Mouse (Mus musculus): Measurements from ENCODE around the gene St7. TPM values are rescaled to one million over a fixed set of nuclear protein-coding genes. Genes with fewer than 3 reads are reported as not detected.

St7 gene
- polyA plus RNA-seq, 1 experiment from 2014 or later = 23.8 TPM

GRCm38 (mm10) chr6:17811063-17811462, 118.3 kb downstream of the St7 start:
- Histone ChIP-seq H3K4me3 (no peak overlapping the region), H3K27me3 (ENCODE audit: low read depth, poor library complexity, severe bottlenecking) (no peaks in the 10 kb centered on the region), H3K36me3 (no peaks in the 10 kb centered on the region), H3K27ac (replicated peaks) (no peak overlapping the region), H3K9me3 (replicated peaks) (no peaks in the 10 kb centered on the region), H3K4me1 (peaks cover 10% of the 10 kb centered on the region)
- no peak for DNase-seq (ENCODE audit: low spot score)
- 90% methylated on average over 2 of the region's 2 CpGs for WGBS

GRCm38 (mm10) chr6:17811531-17811930, 118.8 kb downstream of the St7 start:
- H3K27me3 ChIP-seq (ENCODE audit: low read depth, poor library complexity, severe bottlenecking) = no peaks in the 10 kb centered on the region
- no peak overlapping the region for H3K4me3 ChIP-seq
- H3K27ac ChIP-seq (replicated peaks) = no peak overlapping the region
- no peaks in the 10 kb centered on the region for H3K36me3 ChIP-seq
- DNase-seq (ENCODE audit: low spot score) = no peak
- peaks cover 6% of the 10 kb centered on the region for H3K4me1 ChIP-seq
- H3K9me3 ChIP-seq (replicated peaks) = no peaks in the 10 kb centered on the region

GRCm38 (mm10) chr6:17814074-17814649, 121.4 kb downstream of the St7 start:
- no peaks in the 10 kb centered on the region for H3K27me3 ChIP-seq (ENCODE audit: low read depth, poor library complexity, severe bottlenecking)
- 70% methylated on average over 2 of the region's 2 CpGs for WGBS
- H3K36me3 ChIP-seq = no peaks in the 10 kb centered on the region
- no peak for DNase-seq (ENCODE audit: low spot score)
- H3K9me3 ChIP-seq (replicated peaks) = no peaks in the 10 kb centered on the region
- peaks cover 6% of the 10 kb centered on the region for H3K4me1 ChIP-seq
- no peak overlapping the region for H3K27ac ChIP-seq (replicated peaks)
- H3K4me3 ChIP-seq = no peak overlapping the region

GRCm38 (mm10) chr6:17816865-17817435, 124.2 kb downstream of the St7 start:
- Histone ChIP-seq H3K27me3 (ENCODE audit: low read depth, poor library complexity, severe bottlenecking) (no peaks in the 10 kb centered on the region), H3K4me1 (peaks cover 6% of the 10 kb centered on the region), H3K27ac (replicated peaks) (no peak overlapping the region), H3K4me3 (no peak overlapping the region), H3K9me3 (replicated peaks) (no peaks in the 10 kb centered on the region), H3K36me3 (0 out of 2 replicates have a peak, but pooled peaks cover 8% of the 10 kb centered on the region)
- no peak for DNase-seq (ENCODE audit: low spot score)
- 44% methylated on average over 3 of the region's 3 CpGs for WGBS

- H3K27me3 ChIP-seq (ENCODE audit: low read depth, poor library complexity, severe bottlenecking) = no peaks in the 10 kb centered on the region
- no peak overlapping the region for H3K27ac ChIP-seq (replicated peaks)
- H3K36me3 ChIP-seq = peaks cover 19% of the 10 kb centered on the region
- WGBS = 89% methylated on average over 2 of the region's 2 CpGs
- no peaks in the 10 kb centered on the region for H3K9me3 ChIP-seq (replicated peaks)
- DNase-seq (ENCODE audit: low spot score) = no peak
- H3K4me1 ChIP-seq = no peaks in the 10 kb centered on the region
- no peak overlapping the region for H3K4me3 ChIP-seq
These were observed 130.9 kb downstream of the St7 start for GRCm38 (mm10) chr6:17823614-17824013.

GRCm38 (mm10) chr6:17824735-17825134, 132.0 kb downstream of the St7 start:
- Histone ChIP-seq H3K27me3 (ENCODE audit: low read depth, poor library complexity, severe bottlenecking) (no peaks in the 10 kb centered on the region), H3K27ac (replicated peaks) (no peak overlapping the region), H3K4me3 (no peak overlapping the region), H3K36me3 (peaks cover 28% of the 10 kb centered on the region), H3K9me3 (replicated peaks) (no peaks in the 10 kb centered on the region), H3K4me1 (no peaks in the 10 kb centered on the region)
- WGBS = 81% methylated on average over 1 of the region's 1 CpGs
- DNase-seq (ENCODE audit: low spot score) = no peak

- no peak for DNase-seq (ENCODE audit: low spot score)
- Histone ChIP-seq H3K27me3 (ENCODE audit: low read depth, poor library complexity, severe bottlenecking) (no peaks in the 10 kb centered on the region), H3K36me3 (peaks cover 28% of the 10 kb centered on the region), H3K27ac (replicated peaks) (no peak overlapping the region), H3K4me3 (no peak overlapping the region), H3K9me3 (replicated peaks) (peaks cover 5% of the 10 kb centered on the region; the same call in 1 of the 2 replicates), H3K4me1 (no peaks in the 10 kb centered on the region)
- WGBS = 82% methylated on average over 4 of the region's 4 CpGs
These were observed 135.6 kb downstream of the St7 start for GRCm38 (mm10) chr6:17828382-17828781.

- 94% methylated on average over 1 of the region's 1 CpGs for WGBS
- Histone ChIP-seq H3K27me3 (ENCODE audit: low read depth, poor library complexity, severe bottlenecking) (no peaks in the 10 kb centered on the region), H3K9me3 (replicated peaks) (peaks cover 5% of the 10 kb centered on the region; the same call in 1 of the 2 replicates), H3K27ac (replicated peaks) (no peak overlapping the region), H3K4me3 (no peak overlapping the region), H3K36me3 (peaks cover 28% of the 10 kb centered on the region), H3K4me1 (no peaks in the 10 kb centered on the region)
- DNase-seq (ENCODE audit: low spot score) = no peak
These were observed 137.2 kb downstream of the St7 start for GRCm38 (mm10) chr6:17829981-17830380.

GRCm38 (mm10) chr6:17834493-17834892, 141.8 kb downstream of the St7 start:
- H3K4me1 ChIP-seq = no peaks in the 10 kb centered on the region
- no peak overlapping the region for H3K27ac ChIP-seq (replicated peaks)
- DNase-seq (ENCODE audit: low spot score) = peak; percentile 44
- H3K4me3 ChIP-seq = no peak overlapping the region
- 41% methylated on average over 7 of the region's 7 CpGs for WGBS
- peaks cover 12% of the 10 kb centered on the region for H3K36me3 ChIP-seq
- no peaks in the 10 kb centered on the region for H3K27me3 ChIP-seq (ENCODE audit: low read depth, poor library complexity, severe bottlenecking)
- peaks cover 5% of the 10 kb centered on the region; the same call in 1 of the 2 replicates for H3K9me3 ChIP-seq (replicated peaks)

GRCm38 (mm10) chr6:17835693-17836092, 143.0 kb downstream of the St7 start:
- Histone ChIP-seq H3K4me3 (no peak overlapping the region), H3K27ac (replicated peaks) (no peak overlapping the region), H3K9me3 (replicated peaks) (no peaks in the 10 kb centered on the region; the same call in 1 of the 2 replicates), H3K36me3 (peaks cover 8% of the 10 kb centered on the region), H3K27me3 (ENCODE audit: low read depth, poor library complexity, severe bottlenecking) (no peaks in the 10 kb centered on the region), H3K4me1 (no peaks in the 10 kb centered on the region)
- 93% methylated on average over 6 of the region's 6 CpGs for WGBS
- no peak for DNase-seq (ENCODE audit: low spot score)

- WGBS = 94% methylated on average over 1 of the region's 1 CpGs
- Histone ChIP-seq H3K36me3 (peaks cover 10% of the 10 kb centered on the region), H3K9me3 (replicated peaks) (no peaks in the 10 kb centered on the region), H3K4me1 (no peaks in the 10 kb centered on the region), H3K4me3 (no peak overlapping the region), H3K27me3 (ENCODE audit: low read depth, poor library complexity, severe bottlenecking) (no peaks in the 10 kb centered on the region), H3K27ac (replicated peaks) (no peak overlapping the region)
- no peak for DNase-seq (ENCODE audit: low spot score)
These were observed 144.9 kb downstream of the St7 start for GRCm38 (mm10) chr6:17837676-17838075.

- WGBS = 77% methylated on average over 29 of the region's 29 CpGs
- no peaks in the 10 kb centered on the region for H3K4me1 ChIP-seq
- no peaks in the 10 kb centered on the region for H3K9me3 ChIP-seq (replicated peaks)
- H3K27ac ChIP-seq (replicated peaks) = no peak overlapping the region
- H3K36me3 ChIP-seq = peaks cover 10% of the 10 kb centered on the region
- no peak overlapping the region for H3K4me3 ChIP-seq
- H3K27me3 ChIP-seq (ENCODE audit: low read depth, poor library complexity, severe bottlenecking) = no peaks in the 10 kb centered on the region
- DNase-seq (ENCODE audit: low spot score) = no peak
These were observed 147.7 kb downstream of the St7 start for GRCm38 (mm10) chr6:17840431-17840830.

- DNase-seq (ENCODE audit: low spot score) = no peak
- no peak overlapping the region for H3K27ac ChIP-seq (replicated peaks)
- WGBS = 39% methylated on average over 3 of the region's 3 CpGs
- H3K27me3 ChIP-seq (ENCODE audit: low read depth, poor library complexity, severe bottlenecking) = no peaks in the 10 kb centered on the region
- no peaks in the 10 kb centered on the region for H3K4me1 ChIP-seq
- H3K36me3 ChIP-seq = peaks cover 20% of the 10 kb centered on the region
- H3K9me3 ChIP-seq (replicated peaks) = no peaks in the 10 kb centered on the region
- no peak overlapping the region for H3K4me3 ChIP-seq
These were observed 150.0 kb downstream of the St7 start for GRCm38 (mm10) chr6:17842759-17843158.

Data from midbrain, embryonic 10.5 days (tissue).